Mouse (Mus musculus) liver, embryonic 13.5 days (tissue): ENCODE data around the gene Tulp3. TPM values are rescaled to one million over a fixed set of nuclear protein-coding genes. Genes with fewer than 3 reads are reported as not detected.
A peak's percentile ranks its signal among the peaks of the same experiment; 100 is the strongest.
"Not testable (repeated sequence)": the region's sequence is repeated elsewhere in the genome, so short reads cannot be mapped to it uniquely, and the experiment has no call there.

Source experiments
- ATAC-seq: fragments of 200-750 bp; cut with Nextera tagmentation; 2 replicates; pipeline ENCODE4 v1.8.0; 2017; ENCODE audit warnings: low read depth, mild to moderate bottlenecking, moderate number of reproducible peaks, moderate library complexity
- DNase-seq: peaks from one replicate; pipeline ENCODE4 v3.0.0; 2022
- H3K27ac ChIP-seq: fragments of 300-500 bp; sonication (generic); 2 replicates; pipeline ENCODE4 v1.5.1; 2015; ENCODE audit warnings: moderate library complexity, mild to moderate bottlenecking, inconsistent platforms
- H3K27me3 ChIP-seq: fragments of 300-500 bp; sonication (generic); 2 replicates; pipeline ENCODE4 v1.6.1; 2015; ENCODE audit warnings: mild to moderate bottlenecking, inconsistent platforms
- H3K36me3 ChIP-seq: fragments of 300-500 bp; sonication (generic); 2 replicates; pipeline ENCODE4 v1.6.1; 2015; ENCODE audit warnings: mild to moderate bottlenecking, inconsistent platforms
- H3K4me1 ChIP-seq: fragments of 300-500 bp; sonication (generic); replicated peaks from 2 replicates; pipeline ENCODE4 v1.6.1; 2015; ENCODE audit warnings: inconsistent platforms
- H3K4me2 ChIP-seq: fragments of 300-500 bp; sonication (generic); 2 replicates; pipeline ENCODE4 v1.6.1; 2015; ENCODE audit warnings: inconsistent platforms, mild to moderate bottlenecking, moderate library complexity
- H3K4me3 ChIP-seq: fragments of 300-500 bp; sonication (generic); replicated peaks from 2 replicates; pipeline ENCODE4 v1.5.1; 2015; ENCODE audit warnings: mild to moderate bottlenecking, inconsistent platforms
- H3K9ac ChIP-seq: fragments of 300-500 bp; sonication (generic); 2 replicates; pipeline ENCODE4 v1.6.1; 2015; ENCODE audit warnings: mild to moderate bottlenecking, inconsistent platforms
- H3K9me3 ChIP-seq: fragments of 300-500 bp; sonication (generic); replicated peaks from 2 replicates; pipeline ENCODE4 v1.6.1; 2016; ENCODE audit warnings: inconsistent platforms
- WGBS: fragments of 180-500 bp; shearing (Covaris S2); methylation state at CpG from one replicate; pipeline ENCODE4 v1.1.7; 2015; ENCODE audit not compliant: insufficient replicate concordance; 5-methylcytosine and 5-hydroxymethylcytosine counted together
- polyA plus RNA-seq: library from polyadenylated mRNA; unstranded; fragments of >200 nt; fragmentation: Nextera tagmentation; extraction: Ambion mirVana; gene quantifications from 2 replicates; pipeline ENCODE4 v1.2.1, GENCODE M21; 2015

Gene Tulp3
- polyA plus RNA-seq, 1 experiment from 2014 or later = 2.5 TPM

- no peaks in the 10 kb centered on the region for H3K9me3 ChIP-seq
- H3K9ac ChIP-seq = no peak overlapping the region
- WGBS = 28% methylated on average over 4 of the region's 4 CpGs
- ATAC-seq = no peak
- peak; percentile 49 for DNase-seq
- H3K4me1 ChIP-seq = 0 out of 2 replicates have a peak, but pooled peaks cover 3% of the 10 kb centered on the region
- no peaks in the 10 kb centered on the region for H3K27me3 ChIP-seq
- H3K4me2 ChIP-seq = no peak overlapping the region
- no peak overlapping the region for H3K27ac ChIP-seq
- H3K4me3 ChIP-seq = no peak overlapping the region
- no peaks in the 10 kb centered on the region for H3K36me3 ChIP-seq
Observed at GRCm38 (mm10) chr6:128308311-128308710, 47.3 kb downstream of the Tulp3 start.

GRCm38 (mm10) chr6:128304801-128305200 is 50.9 kb downstream of the Tulp3 start:
- 0 out of 2 replicates have a peak, but pooled peaks cover 3% of the 10 kb centered on the region for H3K4me1 ChIP-seq
- no peak overlapping the region for H3K9ac ChIP-seq
- H3K36me3 ChIP-seq = no peaks in the 10 kb centered on the region
- H3K4me3 ChIP-seq = no peak overlapping the region
- WGBS = 61% methylated on average over 4 of the region's 4 CpGs
- no peak overlapping the region for H3K4me2 ChIP-seq
- peaks cover 28% of the 10 kb centered on the region for H3K27me3 ChIP-seq
- ATAC-seq (peak; percentile 47), DNase-seq (no peak)
- H3K9me3 ChIP-seq = no peaks in the 10 kb centered on the region
- no peak overlapping the region for H3K27ac ChIP-seq

- H3K9me3 ChIP-seq, H3K4me3 ChIP-seq, H3K27ac ChIP-seq, H3K4me2 ChIP-seq, ATAC-seq, H3K9ac ChIP-seq, DNase-seq, H3K36me3 ChIP-seq, H3K4me1 ChIP-seq: not testable (repeated sequence)
- WGBS = 59% methylated on average over 3 of the region's 3 CpGs
- H3K27me3 ChIP-seq = peaks cover 49% of the 10 kb centered on the region
Observed at GRCm38 (mm10) chr6:128302640-128303039, 53.0 kb downstream of the Tulp3 start.

DNA sequence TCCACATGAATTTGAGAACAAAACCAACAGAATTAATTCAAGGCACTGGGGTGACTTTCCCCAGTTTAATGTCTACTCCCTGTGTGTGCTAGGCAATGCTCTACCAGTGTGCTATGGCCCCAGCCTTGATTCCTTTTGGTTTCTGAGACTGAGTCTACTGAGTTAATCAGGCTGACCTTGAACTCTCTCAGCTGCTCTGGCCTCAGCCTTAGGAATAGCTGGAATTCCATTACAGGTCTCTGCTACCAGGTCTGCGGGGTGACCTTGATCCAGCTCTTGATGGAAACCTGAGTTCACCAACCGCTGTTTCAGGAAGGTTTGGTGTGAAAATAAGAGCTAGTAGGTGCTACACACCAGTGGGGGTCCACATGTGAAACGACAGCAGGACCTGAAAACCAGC is 53.8 kb downstream of the Tulp3 start:
- no peak for DNase-seq
- 68% methylated on average over 3 of the region's 3 CpGs for WGBS
- H3K9me3 ChIP-seq = no peaks in the 10 kb centered on the region
- H3K4me3 ChIP-seq = no peak overlapping the region
- 0 out of 2 replicates have a peak, but pooled peaks cover 5% of the 10 kb centered on the region for H3K4me1 ChIP-seq
- H3K36me3 ChIP-seq = no peaks in the 10 kb centered on the region
- no peak overlapping the region for H3K9ac ChIP-seq
- ATAC-seq = no peak
- H3K4me2 ChIP-seq = no peak overlapping the region
- H3K27ac ChIP-seq = no peak overlapping the region
- H3K27me3 ChIP-seq = peaks cover 56% of the 10 kb centered on the region

GRCm38 (mm10) chr6:128301458-128301857 is 54.2 kb downstream of the Tulp3 start:
- Histone ChIP-seq H3K36me3 (no peaks in the 10 kb centered on the region), H3K4me2 (no peak overlapping the region), H3K9me3 (no peaks in the 10 kb centered on the region), H3K9ac (no peak overlapping the region), H3K4me3 (no peak overlapping the region), H3K27me3 (peaks cover 60% of the 10 kb centered on the region), H3K27ac (no peak overlapping the region), H3K4me1 (peaks cover 9% of the 10 kb centered on the region; the same call in 1 of the 2 replicates)
- DNase-seq = no peak
- ATAC-seq = no peak
- WGBS = 45% methylated on average over 11 of the region's 11 CpGs

GRCm38 (mm10) chr6:128300134-128301001 is 55.3 kb downstream of the Tulp3 start, which contains the start of gene Tead4:
Tead4 (minus strand) TSS chr6:128300823.
- DNase-seq (peak; percentile 8), ATAC-seq (peak; percentile 50)
- no peaks in the 10 kb centered on the region for H3K36me3 ChIP-seq
- H3K4me2 ChIP-seq = peak within 1 kb of the TSS; percentile 68
- peak within 1 kb of the TSS; percentile 58 for H3K4me3 ChIP-seq
- peaks cover 62% of the 10 kb centered on the region for H3K27me3 ChIP-seq
- H3K9ac ChIP-seq = peak within 1 kb of the TSS; percentile 45
- H3K4me1 ChIP-seq = peaks cover 13% of the 10 kb centered on the region; the same call in 1 of the 2 replicates
- no peak within 1 kb of the TSS for H3K27ac ChIP-seq
- no peaks in the 10 kb centered on the region for H3K9me3 ChIP-seq
- under 1% methylated on average over 81 of the region's 81 CpGs for WGBS

DNA sequence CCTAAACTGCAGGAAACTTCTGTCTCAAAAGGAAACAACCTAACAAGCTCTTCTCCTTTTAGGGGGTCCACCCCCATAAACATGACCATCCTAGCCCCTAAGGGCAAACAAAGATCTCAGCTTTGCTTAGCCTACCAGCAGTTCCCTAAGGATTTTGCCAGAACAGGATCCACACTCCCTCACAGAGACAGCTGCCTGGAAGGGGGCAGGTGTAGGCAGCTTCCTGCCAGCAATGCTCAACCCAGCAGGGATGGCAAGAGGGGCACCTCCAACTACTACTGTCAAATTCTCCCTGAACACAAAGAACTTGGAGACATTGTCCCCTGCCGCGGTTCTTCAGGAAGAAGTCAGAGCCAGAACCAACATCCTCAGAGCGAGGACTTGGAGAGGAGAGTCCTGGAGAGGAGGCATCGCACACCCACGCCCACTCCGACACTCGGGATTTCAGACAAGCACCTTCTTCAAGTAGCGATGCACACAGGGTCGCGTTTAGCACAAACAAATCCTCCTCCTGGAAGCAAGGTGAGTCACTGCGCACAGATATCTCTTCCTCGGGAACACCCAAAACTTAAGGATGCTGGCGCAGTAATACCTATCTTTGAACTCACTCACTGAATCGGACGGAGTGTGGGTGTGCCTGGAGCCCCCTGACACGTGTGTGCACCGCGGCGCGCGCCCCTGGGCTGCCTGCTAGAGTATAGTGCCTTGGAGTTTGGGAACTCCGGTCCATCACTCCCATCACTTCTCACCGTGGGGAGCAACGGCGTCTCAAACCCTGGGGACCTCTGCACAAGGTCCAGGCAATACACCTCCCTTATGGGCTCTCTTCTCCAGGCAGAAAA is 56.1 kb downstream of the Tulp3 start:
- peaks cover 62% of the 10 kb centered on the region for H3K27me3 ChIP-seq
- no peak for DNase-seq
- no peaks in the 10 kb centered on the region for H3K9me3 ChIP-seq
- peak overlapping the region; percentile 45; the same call in 1 of the 2 replicates for H3K9ac ChIP-seq
- H3K27ac ChIP-seq = no peak overlapping the region
- no peaks in the 10 kb centered on the region for H3K36me3 ChIP-seq
- 2% methylated on average over 25 of the region's 25 CpGs for WGBS
- no peak for ATAC-seq
- peak overlapping the region; percentile 58 for H3K4me3 ChIP-seq
- peak overlapping the region; percentile 68 for H3K4me2 ChIP-seq
- peaks cover 10% of the 10 kb centered on the region; the same call in 1 of the 2 replicates for H3K4me1 ChIP-seq

- Histone ChIP-seq H3K4me1 (peaks cover 10% of the 10 kb centered on the region; the same call in 1 of the 2 replicates), H3K36me3 (no peaks in the 10 kb centered on the region), H3K4me2 (no peak overlapping the region), H3K27me3 (peaks cover 62% of the 10 kb centered on the region), H3K9ac (no peak overlapping the region), H3K27ac (no peak overlapping the region), H3K9me3 (no peaks in the 10 kb centered on the region), H3K4me3 (no peak overlapping the region)
- DNase-seq (no peak), ATAC-seq (no peak)
- WGBS = 23% methylated on average over 7 of the region's 7 CpGs
Observed at GRCm38 (mm10) chr6:128298246-128298645, 57.4 kb downstream of the Tulp3 start.

GRCm38 (mm10) chr6:128296750-128297393 is 58.8 kb downstream of the Tulp3 start:
- DNase-seq = no peak
- peaks cover 55% of the 10 kb centered on the region for H3K27me3 ChIP-seq
- no peaks in the 10 kb centered on the region for H3K36me3 ChIP-seq
- H3K4me2 ChIP-seq = no peak overlapping the region
- 36% methylated on average over 11 of the region's 11 CpGs for WGBS
- no peaks in the 10 kb centered on the region for H3K9me3 ChIP-seq
- ATAC-seq = peak; percentile 27; the same call in 1 of the 2 replicates
- peaks cover 10% of the 10 kb centered on the region; the same call in 1 of the 2 replicates for H3K4me1 ChIP-seq
- no peak overlapping the region for H3K27ac ChIP-seq
- H3K9ac ChIP-seq = no peak overlapping the region
- no peak overlapping the region for H3K4me3 ChIP-seq

DNA sequence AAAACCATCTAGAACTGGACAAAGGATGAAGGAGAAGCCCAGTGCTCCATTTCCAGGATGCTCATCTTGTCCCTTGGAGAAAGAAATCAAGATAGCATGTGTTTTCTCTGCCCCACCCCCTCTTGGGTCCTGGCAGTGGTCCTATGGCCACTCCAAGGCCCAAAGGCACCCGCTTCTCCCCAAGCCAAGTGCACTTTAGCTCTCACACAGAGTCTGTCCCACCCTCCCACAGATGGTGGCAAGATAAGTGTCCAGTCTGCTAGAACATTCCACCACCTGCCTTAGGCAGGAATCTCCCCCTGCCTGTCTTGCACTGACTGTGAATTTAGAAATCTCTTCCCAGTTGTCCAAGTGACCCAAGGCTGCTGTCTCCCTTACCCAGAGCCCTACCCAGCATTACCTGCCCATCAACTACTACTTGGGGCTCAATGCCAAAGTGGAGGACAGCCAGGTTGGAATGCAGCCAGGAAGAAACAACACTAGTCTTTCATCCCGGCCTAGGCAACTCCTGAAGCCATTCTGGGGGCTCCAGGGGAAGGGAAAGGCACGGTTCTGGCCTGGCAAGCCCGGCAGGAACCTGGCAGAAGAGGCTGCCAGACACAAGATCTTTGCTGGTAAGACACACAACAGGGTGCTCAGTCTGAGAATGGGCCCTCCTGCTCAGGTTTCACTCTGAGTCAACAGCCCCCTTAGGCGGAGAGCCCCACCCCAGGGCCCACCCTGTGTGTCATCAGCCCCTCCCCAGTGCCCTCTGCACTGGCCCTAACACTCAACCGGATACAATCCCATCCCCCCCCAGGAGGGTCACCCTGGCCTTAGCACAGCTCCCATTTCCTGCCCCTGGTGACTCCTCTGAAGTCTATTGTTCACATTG is 59.5 kb downstream of the Tulp3 start:
- Histone ChIP-seq H3K27ac (no peak overlapping the region), H3K27me3 (peaks cover 47% of the 10 kb centered on the region), H3K4me1 (peaks cover 10% of the 10 kb centered on the region; the same call in 1 of the 2 replicates), H3K36me3 (no peaks in the 10 kb centered on the region), H3K9ac (no peak overlapping the region), H3K4me2 (no peak overlapping the region), H3K4me3 (no peak overlapping the region), H3K9me3 (no peaks in the 10 kb centered on the region)
- DNase-seq (no peak), ATAC-seq (peak; percentile 65)
- 29% methylated on average over 6 of the region's 6 CpGs for WGBS
